Mouse (Mus musculus) hindbrain, embryonic 16.5 days (tissue): ENCODE measurements around the gene Vipr1. TPM values are rescaled to one million over a fixed set of nuclear protein-coding genes. Genes with fewer than 3 reads are reported as not detected.

Source experiments
- ATAC-seq: fragments of 200-750 bp; cut with Nextera tagmentation; 2 replicates; pipeline ENCODE4 v1.8.0; 2017; ENCODE audit warnings: moderate TSS enrichment, moderate library complexity
- H3K27ac ChIP-seq: fragments of 300-500 bp; sonication (generic); 2 replicates; pipeline ENCODE4 v1.5.1; 2014; ENCODE audit warnings: low read depth, mild to moderate bottlenecking, control low read depth, low read length, moderate library complexity
- H3K27me3 ChIP-seq: fragments of 300-500 bp; sonication (generic); replicated peaks from 2 replicates; pipeline ENCODE4 v1.6.1; 2014; ENCODE audit warnings: low read length; ENCODE audit not compliant: control insufficient read depth, insufficient read depth
- H3K36me3 ChIP-seq: fragments of 300-500 bp; sonication (generic); 2 replicates; pipeline ENCODE4 v1.6.1; 2014; ENCODE audit warnings: mild to moderate bottlenecking, low read length, moderate library complexity, mixed read lengths; ENCODE audit not compliant: control insufficient read depth, insufficient read depth
- H3K4me1 ChIP-seq: fragments of 300-500 bp; sonication (generic); 2 replicates; pipeline ENCODE4 v1.6.1; 2014; ENCODE audit warnings: low read depth, low read length; ENCODE audit not compliant: control insufficient read depth, insufficient read depth
- H3K4me2 ChIP-seq: fragments of 300-500 bp; sonication (generic); 2 replicates; pipeline ENCODE4 v1.6.1; 2014; ENCODE audit warnings: mild to moderate bottlenecking, low read length, control low read depth, moderate library complexity
- H3K4me3 ChIP-seq: fragments of 300-500 bp; sonication (generic); 2 replicates; pipeline ENCODE4 v1.5.1; 2014; ENCODE audit warnings: mild to moderate bottlenecking, low read length, control low read depth, moderate library complexity
- H3K9ac ChIP-seq: fragments of 300-500 bp; sonication (generic); 2 replicates; pipeline ENCODE4 v1.6.1; 2014; ENCODE audit warnings: low read depth, mild to moderate bottlenecking, control low read depth, low read length, moderate library complexity
- H3K9me3 ChIP-seq: fragments of 300-500 bp; sonication (generic); 2 replicates; pipeline ENCODE4 v1.6.1; 2014; ENCODE audit warnings: mild to moderate bottlenecking, low read length, moderate library complexity; ENCODE audit not compliant: control insufficient read depth
- WGBS: fragments of 180-500 bp; shearing (Covaris S2); extraction: QIAGEN DNeasy Blood & Tissue Kit; methylation state at CpG from one replicate; pipeline ENCODE4 v1.1.7; 2014; 5-methylcytosine and 5-hydroxymethylcytosine counted together
- polyA plus RNA-seq: library from polyadenylated mRNA; unstranded; fragments of >200 nt; fragmentation: Nextera tagmentation; extraction: Ambion mirVana; gene quantifications from 2 replicates; pipeline ENCODE4 v1.2.1, GENCODE M21; 2015

Gene Vipr1
- polyA plus RNA-seq, 1 experiment from 2014 or later: 0.49 TPM

GRCm38 (mm10) chr9:121630627-121631026 lies 11.9 kb upstream of the Vipr1 start:
- no peak overlapping the region for H3K27ac ChIP-seq
- H3K4me3 ChIP-seq: no peak overlapping the region
- H3K9me3 ChIP-seq: no peaks in the 10 kb centered on the region
- no peak overlapping the region for H3K9ac ChIP-seq
- H3K4me1 ChIP-seq: no peaks in the 10 kb centered on the region
- WGBS: 79% methylated on average over 1 of the region's 1 CpGs
- no peak overlapping the region for H3K4me2 ChIP-seq
- H3K36me3 ChIP-seq: no peaks in the 10 kb centered on the region
- H3K27me3 ChIP-seq: no peaks in the 10 kb centered on the region
- ATAC-seq: no peak

GRCm38 (mm10) chr9:121631946-121632345 lies 10.6 kb upstream of the Vipr1 start:
- Histone ChIP-seq H3K27me3 (no peaks in the 10 kb centered on the region), H3K4me3 (no peak overlapping the region), H3K4me1 (no peaks in the 10 kb centered on the region), H3K9ac (no peak overlapping the region), H3K27ac (no peak overlapping the region), H3K36me3 (no peaks in the 10 kb centered on the region), H3K9me3 (no peaks in the 10 kb centered on the region), H3K4me2 (no peak overlapping the region)
- no peak for ATAC-seq
- 73% methylated on average over 4 of the region's 4 CpGs for WGBS

GRCm38 (mm10) chr9:121632891-121633290 lies 9.6 kb upstream of the Vipr1 start:
- ATAC-seq: no peak

GRCm38 (mm10) chr9:121633306-121633705 lies 9.2 kb upstream of the Vipr1 start:
- Histone ChIP-seq H3K27me3 (no peaks in the 10 kb centered on the region), H3K4me3 (no peak overlapping the region), H3K36me3 (no peaks in the 10 kb centered on the region), H3K4me2 (no peak overlapping the region), H3K27ac (no peak overlapping the region), H3K4me1 (no peaks in the 10 kb centered on the region), H3K9me3 (no peaks in the 10 kb centered on the region), H3K9ac (no peak overlapping the region)
- 86% methylated on average over 6 of the region's 6 CpGs for WGBS
- no peak for ATAC-seq

More at GRCm38 (mm10) chr9:121632891-121633290, 9.6 kb upstream of the Vipr1 start:
- Histone ChIP-seq H3K27ac (no peak overlapping the region), H3K36me3 (no peaks in the 10 kb centered on the region), H3K4me1 (no peaks in the 10 kb centered on the region), H3K4me3 (no peak overlapping the region), H3K9me3 (no peaks in the 10 kb centered on the region), H3K9ac (no peak overlapping the region), H3K27me3 (no peaks in the 10 kb centered on the region), H3K4me2 (no peak overlapping the region)
- 83% methylated on average over 10 of the region's 10 CpGs for WGBS

- 69% methylated on average over 7 of the region's 7 CpGs for WGBS
- no peak overlapping the region for H3K9ac ChIP-seq
- peaks cover 5% of the 10 kb centered on the region for H3K4me1 ChIP-seq
- H3K36me3 ChIP-seq: no peaks in the 10 kb centered on the region
- H3K27me3 ChIP-seq: peaks cover 4% of the 10 kb centered on the region; the same call in 1 of the 2 replicates
- no peak overlapping the region for H3K4me2 ChIP-seq
- no peaks in the 10 kb centered on the region for H3K9me3 ChIP-seq
- no peak overlapping the region for H3K4me3 ChIP-seq
- no peak overlapping the region for H3K27ac ChIP-seq
- no peak for ATAC-seq
These were observed 6.5 kb upstream of the Vipr1 start for GRCm38 (mm10) chr9:121635835-121636576.

- Histone ChIP-seq H3K27ac (no peak overlapping the region), H3K27me3 (peaks cover 17% of the 10 kb centered on the region), H3K4me2 (no peak overlapping the region), H3K4me1 (peaks cover 19% of the 10 kb centered on the region), H3K36me3 (no peaks in the 10 kb centered on the region), H3K9ac (0 out of 2 replicates have a peak overlapping the region, but pooled peaks have one; percentile 23), H3K4me3 (no peak overlapping the region), H3K9me3 (no peaks in the 10 kb centered on the region)
- 45% methylated on average over 16 of the region's 16 CpGs for WGBS
- no peak for ATAC-seq
These were observed 2.7 kb upstream of the Vipr1 start for GRCm38 (mm10) chr9:121639790-121640189.

GRCm38 (mm10) chr9:121641235-121641915 lies 1.1 kb upstream of the Vipr1 start:
- Histone ChIP-seq H3K4me2 (peak overlapping the region; percentile 91), H3K9me3 (no peaks in the 10 kb centered on the region), H3K27ac (no peak overlapping the region), H3K4me3 (peak overlapping the region; percentile 50), H3K4me1 (peaks cover 19% of the 10 kb centered on the region), H3K36me3 (no peaks in the 10 kb centered on the region), H3K9ac (peak overlapping the region; percentile 75), H3K27me3 (peaks cover 17% of the 10 kb centered on the region)
- no peak for ATAC-seq
- WGBS: 14% methylated on average over 27 of the region's 27 CpGs

- Histone ChIP-seq H3K9ac (peak within 1 kb of the TSS; percentile 75), H3K36me3 (no peaks in the 10 kb centered on the region), H3K27ac (no peak within 1 kb of the TSS), H3K4me2 (peak within 1 kb of the TSS; percentile 91), H3K4me1 (peaks cover 19% of the 10 kb centered on the region), H3K9me3 (no peaks in the 10 kb centered on the region), H3K4me3 (peak within 1 kb of the TSS; percentile 50), H3K27me3 (peaks cover 17% of the 10 kb centered on the region)
- WGBS: 0% methylated on average over 23 of the region's 26 CpGs
- ATAC-seq: peak; percentile 79
These were observed 515 bp upstream of the Vipr1 start, which contains the start of gene Lyzl4 for GRCm38 (mm10) chr9:121642001-121642400. TSS of gene Lyzl4 (minus strand) at chr9:121642096.

- Histone ChIP-seq H3K4me1 (peaks cover 15% of the 10 kb centered on the region), H3K36me3 (no peaks in the 10 kb centered on the region), H3K27ac (no peak overlapping the region), H3K9ac (no peak overlapping the region), H3K9me3 (no peaks in the 10 kb centered on the region), H3K4me3 (no peak overlapping the region), H3K4me2 (no peak overlapping the region), H3K27me3 (peaks cover 17% of the 10 kb centered on the region)
- ATAC-seq: no peak
- WGBS: 87% methylated on average over 3 of the region's 3 CpGs
These were observed 2.3 kb downstream of the Vipr1 start for GRCm38 (mm10) chr9:121644855-121645254.
